Mouse (Mus musculus): ENCODE data around the gene Chrm3. TPM values are rescaled to one million over a fixed set of nuclear protein-coding genes. Genes with fewer than 3 reads are reported as not detected.

The Chrm3 gene
- polyA plus RNA-seq, 1 experiment from 2014 or later, result 3.2 TPM

- Histone ChIP-seq H3K9ac (ENCODE audit: low read length) (no peak overlapping the region), H3K9me3 (replicated peaks; ENCODE audit: control insufficient read depth, low read length) (no peaks in the 10 kb centered on the region), H3K4me1 (ENCODE audit: control insufficient read depth, insufficient read depth, low read length) (no peaks in the 10 kb centered on the region), H3K27ac (ENCODE audit: low read length) (no peak overlapping the region), H3K36me3 (ENCODE audit: control insufficient read depth, insufficient read depth, low read length) (no peaks in the 10 kb centered on the region), H3K4me2 (ENCODE audit: low read depth, low read length) (no peak overlapping the region), H3K4me3 (replicated peaks; ENCODE audit: low read length) (no peak overlapping the region), H3K27me3 (ENCODE audit: control insufficient read depth, insufficient read depth, low read length) (no peaks in the 10 kb centered on the region)
- no peak for ATAC-seq (ENCODE audit: insufficient read depth, low FRiP score)
These were observed 25.1 kb downstream of the Chrm3 start for GRCm38 (mm10) chr13:10335558-10335957.

DNA sequence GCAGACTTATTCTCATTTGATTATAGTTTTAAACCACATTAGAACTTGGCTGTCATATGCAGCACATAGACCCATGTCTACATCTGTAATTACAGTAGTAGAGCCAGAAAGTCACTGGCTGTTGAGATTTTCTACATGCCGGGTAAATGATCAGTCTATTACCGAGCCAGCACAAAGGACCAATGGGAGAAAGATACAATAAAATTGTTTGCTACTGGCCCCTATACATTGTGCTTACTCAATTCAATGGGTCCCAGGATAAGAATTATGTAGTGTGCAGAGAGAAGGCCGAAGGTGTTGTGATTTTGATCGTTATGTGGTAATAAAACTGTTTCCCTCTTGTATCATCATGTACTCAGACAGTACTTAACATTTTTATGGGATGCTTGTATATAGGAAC, 27.9 kb downstream of the Chrm3 start:
- Histone ChIP-seq H3K27me3 (ENCODE audit: control insufficient read depth, insufficient read depth, low read length) (no peaks in the 10 kb centered on the region), H3K4me3 (replicated peaks; ENCODE audit: low read length) (no peak overlapping the region), H3K27ac (ENCODE audit: low read length) (no peak overlapping the region), H3K4me1 (ENCODE audit: control insufficient read depth, insufficient read depth, low read length) (no peaks in the 10 kb centered on the region), H3K9ac (ENCODE audit: low read length) (no peak overlapping the region), H3K36me3 (ENCODE audit: control insufficient read depth, insufficient read depth, low read length) (no peaks in the 10 kb centered on the region), H3K4me2 (ENCODE audit: low read depth, low read length) (no peak overlapping the region), H3K9me3 (replicated peaks; ENCODE audit: control insufficient read depth, low read length) (no peaks in the 10 kb centered on the region)
- ATAC-seq (ENCODE audit: insufficient read depth, low FRiP score), result no peak
- 87% methylated on average over 4 of the region's 4 CpGs for WGBS

DNA sequence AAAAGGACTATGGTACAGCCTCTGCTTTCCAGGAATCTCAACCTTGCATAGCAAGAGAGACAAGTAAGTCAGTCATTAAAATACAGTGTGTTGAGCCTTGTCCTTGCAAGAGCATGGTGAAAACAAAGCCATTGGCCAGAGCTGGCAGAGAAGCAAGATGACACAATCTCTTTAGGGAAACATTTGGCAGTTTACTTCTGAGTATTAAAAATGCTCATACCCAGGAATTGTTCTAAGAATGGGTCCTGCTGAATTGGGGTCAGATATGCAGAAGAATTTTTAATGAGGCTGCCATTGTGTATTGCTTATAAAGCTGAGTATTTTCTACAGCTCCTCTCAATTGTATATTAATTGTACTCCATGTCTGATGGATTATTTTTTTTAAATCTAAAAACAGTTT, 50.8 kb downstream of the Chrm3 start:
- H3K9ac ChIP-seq (ENCODE audit: low read length), result no peak overlapping the region
- H3K36me3 ChIP-seq (ENCODE audit: control insufficient read depth, insufficient read depth, low read length), result no peaks in the 10 kb centered on the region
- no peak overlapping the region for H3K4me3 ChIP-seq (replicated peaks; ENCODE audit: low read length)
- no peak overlapping the region for H3K27ac ChIP-seq (ENCODE audit: low read length)
- ATAC-seq (ENCODE audit: insufficient read depth, low FRiP score), result no peak
- no peaks in the 10 kb centered on the region for H3K27me3 ChIP-seq (ENCODE audit: control insufficient read depth, insufficient read depth, low read length)
- H3K4me2 ChIP-seq (ENCODE audit: low read depth, low read length), result no peak overlapping the region
- no peaks in the 10 kb centered on the region for H3K4me1 ChIP-seq (ENCODE audit: control insufficient read depth, insufficient read depth, low read length)
- no peaks in the 10 kb centered on the region for H3K9me3 ChIP-seq (replicated peaks; ENCODE audit: control insufficient read depth, low read length)

DNA sequence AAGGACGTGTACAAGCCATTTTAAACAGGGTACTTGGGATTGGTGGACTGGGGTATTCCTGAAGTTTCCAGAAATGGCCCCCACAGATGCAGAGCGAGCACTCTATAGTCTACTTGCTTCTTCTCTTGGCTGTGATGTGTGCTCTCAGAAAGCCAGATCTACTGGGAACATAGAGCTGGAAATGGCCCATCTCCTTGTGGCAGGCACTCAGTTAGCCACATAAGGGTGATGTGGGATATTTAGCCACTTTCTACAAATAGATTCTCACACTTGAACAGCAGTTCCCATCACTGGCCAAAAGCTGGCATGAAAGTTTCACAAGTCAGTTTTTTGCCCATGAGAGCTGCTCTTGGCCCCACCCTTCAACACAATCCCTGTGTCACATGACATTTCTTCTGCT, 65.5 kb downstream of the Chrm3 start:
- Histone ChIP-seq H3K9me3 (replicated peaks; ENCODE audit: control insufficient read depth, low read length) (no peaks in the 10 kb centered on the region), H3K27me3 (ENCODE audit: control insufficient read depth, insufficient read depth, low read length) (no peaks in the 10 kb centered on the region), H3K27ac (ENCODE audit: low read length) (no peak overlapping the region), H3K4me1 (ENCODE audit: control insufficient read depth, insufficient read depth, low read length) (no peaks in the 10 kb centered on the region), H3K9ac (ENCODE audit: low read length) (no peak overlapping the region), H3K4me2 (ENCODE audit: low read depth, low read length) (no peak overlapping the region), H3K36me3 (ENCODE audit: control insufficient read depth, insufficient read depth, low read length) (no peaks in the 10 kb centered on the region), H3K4me3 (replicated peaks; ENCODE audit: low read length) (no peak overlapping the region)
- 76% methylated on average over 2 of the region's 2 CpGs for whole genome bisulfite sequencing
- ATAC-seq (ENCODE audit: insufficient read depth, low FRiP score), result no peak

DNA sequence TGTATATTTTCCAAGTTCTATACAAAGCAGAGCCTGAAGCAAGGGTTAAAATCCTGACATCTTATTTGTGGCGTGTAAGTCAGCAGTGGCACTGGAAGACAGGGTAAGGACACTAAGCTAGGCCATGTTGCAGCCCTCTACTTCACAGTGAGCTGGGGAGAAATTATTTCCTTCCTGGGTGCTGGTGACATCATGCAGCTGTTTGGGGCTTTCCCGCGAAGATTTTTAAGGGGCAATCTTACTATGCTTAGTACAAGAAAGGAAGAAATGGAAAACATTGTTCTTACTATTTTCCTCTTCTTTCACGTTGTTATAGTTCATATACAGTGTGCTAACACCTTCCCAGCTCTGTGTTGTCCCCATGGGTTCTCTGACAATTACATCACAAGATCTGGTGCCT, 76.3 kb downstream of the Chrm3 start:
- Histone ChIP-seq H3K4me2 (ENCODE audit: low read depth, low read length) (no peak overlapping the region), H3K36me3 (ENCODE audit: control insufficient read depth, insufficient read depth, low read length) (no peaks in the 10 kb centered on the region), H3K27me3 (ENCODE audit: control insufficient read depth, insufficient read depth, low read length) (no peaks in the 10 kb centered on the region), H3K27ac (ENCODE audit: low read length) (no peak overlapping the region), H3K9me3 (replicated peaks; ENCODE audit: control insufficient read depth, low read length) (no peaks in the 10 kb centered on the region), H3K4me1 (ENCODE audit: control insufficient read depth, insufficient read depth, low read length) (no peaks in the 10 kb centered on the region), H3K4me3 (replicated peaks; ENCODE audit: low read length) (no peak overlapping the region), H3K9ac (ENCODE audit: low read length) (no peak overlapping the region)
- WGBS, result 74% methylated on average over 4 of the region's 4 CpGs
- no peak for ATAC-seq (ENCODE audit: insufficient read depth, low FRiP score)

DNA sequence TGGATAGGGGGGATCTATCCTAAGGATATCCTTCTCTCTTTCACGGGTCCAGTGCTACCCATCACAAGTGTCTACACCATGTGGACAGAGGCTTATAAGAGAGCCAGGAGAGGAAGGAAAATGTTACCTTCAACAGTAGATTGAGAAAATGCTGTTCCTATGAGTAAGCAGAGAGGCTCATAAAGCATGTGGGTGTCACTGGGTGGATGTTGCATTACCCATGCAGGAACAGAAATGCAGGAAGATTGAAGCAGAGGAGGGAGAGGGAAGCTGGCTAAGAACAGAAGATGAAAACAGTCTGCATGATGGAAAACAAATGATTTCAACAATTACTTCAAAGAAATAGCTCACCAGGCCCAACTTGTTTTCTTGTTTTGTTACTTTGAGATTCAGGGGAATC, 85.7 kb downstream of the Chrm3 start:
- H3K9ac ChIP-seq (ENCODE audit: low read length), result no peak overlapping the region
- H3K27me3 ChIP-seq (ENCODE audit: control insufficient read depth, insufficient read depth, low read length), result no peaks in the 10 kb centered on the region
- H3K4me1 ChIP-seq (ENCODE audit: control insufficient read depth, insufficient read depth, low read length), result no peaks in the 10 kb centered on the region
- H3K9me3 ChIP-seq (replicated peaks; ENCODE audit: control insufficient read depth, low read length), result no peaks in the 10 kb centered on the region
- no peak overlapping the region for H3K4me3 ChIP-seq (replicated peaks; ENCODE audit: low read length)
- no peak overlapping the region for H3K4me2 ChIP-seq (ENCODE audit: low read depth, low read length)
- 60% methylated on average over 1 of the region's 1 CpGs for WGBS
- ATAC-seq (ENCODE audit: insufficient read depth, low FRiP score), result no peak
- H3K27ac ChIP-seq (ENCODE audit: low read length), result no peak overlapping the region
- no peaks in the 10 kb centered on the region for H3K36me3 ChIP-seq (ENCODE audit: control insufficient read depth, insufficient read depth, low read length)

- 79% methylated on average over 3 of the region's 3 CpGs for WGBS
- no peak overlapping the region for H3K4me3 ChIP-seq (replicated peaks; ENCODE audit: low read length)
- H3K9ac ChIP-seq (ENCODE audit: low read length), result no peak overlapping the region
- no peaks in the 10 kb centered on the region for H3K9me3 ChIP-seq (replicated peaks; ENCODE audit: control insufficient read depth, low read length)
- no peaks in the 10 kb centered on the region for H3K36me3 ChIP-seq (ENCODE audit: control insufficient read depth, insufficient read depth, low read length)
- no peaks in the 10 kb centered on the region for H3K4me1 ChIP-seq (ENCODE audit: control insufficient read depth, insufficient read depth, low read length)
- no peak overlapping the region for H3K4me2 ChIP-seq (ENCODE audit: low read depth, low read length)
- no peak for ATAC-seq (ENCODE audit: insufficient read depth, low FRiP score)
- no peaks in the 10 kb centered on the region for H3K27me3 ChIP-seq (ENCODE audit: control insufficient read depth, insufficient read depth, low read length)
- no peak overlapping the region for H3K27ac ChIP-seq (ENCODE audit: low read length)
These were observed 96.9 kb downstream of the Chrm3 start for GRCm38 (mm10) chr13:10263784-10264183.

GRCm38 (mm10) chr13:10253049-10253448, 107.6 kb downstream of the Chrm3 start:
- no peaks in the 10 kb centered on the region for H3K27me3 ChIP-seq (ENCODE audit: control insufficient read depth, insufficient read depth, low read length)
- H3K9ac ChIP-seq (ENCODE audit: low read length), result no peak overlapping the region
- H3K4me3 ChIP-seq (replicated peaks; ENCODE audit: low read length), result no peak overlapping the region
- no peaks in the 10 kb centered on the region for H3K36me3 ChIP-seq (ENCODE audit: control insufficient read depth, insufficient read depth, low read length)
- no peak for ATAC-seq (ENCODE audit: insufficient read depth, low FRiP score)
- H3K9me3 ChIP-seq (replicated peaks; ENCODE audit: control insufficient read depth, low read length), result no peaks in the 10 kb centered on the region
- H3K4me1 ChIP-seq (ENCODE audit: control insufficient read depth, insufficient read depth, low read length), result no peaks in the 10 kb centered on the region
- no peak overlapping the region for H3K4me2 ChIP-seq (ENCODE audit: low read depth, low read length)
- no peak overlapping the region for H3K27ac ChIP-seq (ENCODE audit: low read length)

DNA sequence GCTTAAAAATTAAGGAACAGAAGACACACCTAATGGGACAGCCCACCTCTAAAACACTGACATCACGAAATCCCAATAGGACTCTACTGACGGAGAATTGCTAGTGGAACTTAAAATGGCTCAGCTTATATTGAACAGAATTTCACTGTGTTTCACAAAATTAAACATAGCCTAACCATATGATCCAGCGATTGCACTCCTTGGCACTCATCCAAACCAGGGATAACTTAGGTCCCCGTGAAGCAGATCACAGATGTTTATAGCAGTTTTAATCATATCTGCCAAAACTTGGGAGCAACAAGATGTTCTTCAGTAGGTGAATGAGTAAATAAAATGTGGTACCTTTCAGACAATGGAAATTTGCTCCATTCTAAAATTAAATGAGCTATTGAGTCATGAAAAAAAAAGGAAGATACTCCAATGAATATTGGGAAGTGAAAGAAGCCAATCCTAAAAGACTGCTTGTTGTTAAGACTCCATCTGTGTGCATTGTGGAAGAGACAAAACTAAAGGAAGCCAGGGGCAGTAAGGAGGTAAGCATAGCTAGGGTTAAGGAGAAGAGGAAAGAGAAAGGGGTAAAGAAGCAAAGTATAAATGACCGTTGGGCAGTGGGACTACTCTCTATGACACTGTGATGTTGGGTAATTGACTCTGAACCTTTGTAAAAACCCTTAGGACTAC, 109.0 kb downstream of the Chrm3 start:
- WGBS, result 55% methylated on average over 5 of the region's 5 CpGs
- Histone ChIP-seq H3K27ac (ENCODE audit: low read length) (no peak overlapping the region), H3K27me3 (ENCODE audit: control insufficient read depth, insufficient read depth, low read length) (no peaks in the 10 kb centered on the region), H3K9me3 (replicated peaks; ENCODE audit: control insufficient read depth, low read length) (no peaks in the 10 kb centered on the region), H3K4me1 (ENCODE audit: control insufficient read depth, insufficient read depth, low read length) (no peaks in the 10 kb centered on the region), H3K4me2 (ENCODE audit: low read depth, low read length) (no peak overlapping the region), H3K4me3 (replicated peaks; ENCODE audit: low read length) (no peak overlapping the region), H3K36me3 (ENCODE audit: control insufficient read depth, insufficient read depth, low read length) (no peaks in the 10 kb centered on the region), H3K9ac (ENCODE audit: low read length) (no peak overlapping the region)
- ATAC-seq (ENCODE audit: insufficient read depth, low FRiP score), result no peak
